Mouse (Mus musculus) megakaryocyte, embryonic 14.5 days (primary cell): ENCODE data around the gene Gm11938. TPM values are rescaled to one million over a fixed set of nuclear protein-coding genes. Genes with fewer than 3 reads are reported as not detected.
"Not testable (repeated sequence)": the region's sequence is repeated elsewhere in the genome, so short reads cannot be mapped to it uniquely, and the experiment has no call there.

Source experiments
- H3K27me3 ChIP-seq: replicated peaks from 2 replicates; pipeline ENCODE3; 2012; ENCODE audit warnings: inconsistent platforms
- H3K36me3 ChIP-seq: replicated peaks from 2 replicates; pipeline ENCODE3; 2012; ENCODE audit warnings: low read length, inconsistent platforms, mixed read lengths
- H3K4me1 ChIP-seq: 2 replicates; pipeline ENCODE4 v1.6.1; 2012; ENCODE audit warnings: inconsistent platforms
- H3K4me3 ChIP-seq: replicated peaks from 2 replicates; pipeline ENCODE3; 2012; ENCODE audit warnings: moderate library complexity, mild to moderate bottlenecking, inconsistent platforms
- H3K9me3 ChIP-seq: 2 replicates; pipeline ENCODE4 v1.6.1; 2012; ENCODE audit warnings: inconsistent platforms
- FLI1 ChIP-seq: IDR thresholded peaks from 2 replicates; pipeline ENCODE4 v1.6.1; 2012; ENCODE audit warnings: low read length, inconsistent platforms, mixed read lengths
- GATA1 ChIP-seq: IDR thresholded peaks from 3 replicates; pipeline ENCODE4 v1.6.1; 2012; ENCODE audit warnings: mixed read lengths, low read length, inconsistent platforms, borderline replicate concordance
- polyA plus RNA-seq: library from polyadenylated mRNA; stranded (reverse); fragments of >175 nt; gene quantifications from 2 replicates; pipeline ENCODE4 v1.2.3, GENCODE M21; 2012; ENCODE audit warnings: low replicate concordance; ENCODE audit not compliant: insufficient read depth

Gene Gm11938
- polyA plus RNA-seq = not detected in 2 replicates

DNA sequence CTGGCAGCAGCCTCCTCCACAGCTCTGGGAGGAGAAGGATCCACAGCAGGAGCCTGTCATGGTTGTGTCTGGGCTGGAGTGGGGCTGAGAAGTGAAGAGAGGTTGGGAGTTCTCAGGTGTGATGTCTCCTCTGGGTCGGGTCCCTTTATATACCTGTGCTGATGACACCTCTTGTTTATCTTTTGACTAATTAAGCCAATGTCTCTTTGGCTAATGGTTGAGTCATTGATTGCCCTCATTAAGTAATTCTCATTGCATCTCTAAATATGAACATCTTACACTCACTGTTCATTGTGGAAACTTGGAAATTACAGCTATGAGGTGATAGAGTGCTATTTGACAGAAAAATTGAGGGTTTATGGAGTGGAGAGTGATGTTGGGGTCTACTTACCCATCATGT lies at the start of gene Gm11938:
Gene Gm11938 (minus strand): TSS at position 101 of the 400 bp plus-strand sequence.
- not testable (repeated sequence) for H3K9me3 ChIP-seq, H3K36me3 ChIP-seq, H3K27me3 ChIP-seq, H3K4me3 ChIP-seq, H3K4me1 ChIP-seq

DNA sequence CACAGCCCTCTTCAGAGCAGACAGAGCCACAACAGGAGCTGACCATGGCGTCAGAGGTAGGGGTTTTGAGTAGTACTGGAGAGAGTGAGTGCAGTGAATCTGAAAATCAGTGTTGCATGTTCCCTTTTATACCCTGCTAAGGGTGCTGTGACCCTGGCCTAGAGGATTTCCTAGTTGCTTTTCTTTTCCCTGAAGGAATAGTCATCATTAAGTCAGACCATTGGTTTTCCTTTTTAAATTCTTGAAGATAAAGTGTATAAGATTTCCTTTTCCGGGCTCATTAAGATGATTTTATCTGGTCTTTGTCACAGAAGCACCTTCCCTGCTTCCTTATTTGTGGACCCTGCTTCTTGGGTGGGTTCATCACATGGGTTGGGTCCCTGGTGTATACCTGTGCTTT lies 47.0 kb upstream of the Gm11938 start, which contains the start of gene Gm11555:
Gene Gm11555 (minus strand): TSS at position 101 of the 400 bp plus-strand sequence.
- Histone ChIP-seq H3K27me3 (no peaks in the 10 kb centered on the region), H3K4me3 (no peak within 1 kb of the TSS), H3K36me3 (no peaks in the 10 kb centered on the region), H3K4me1 (no peaks in the 10 kb centered on the region), H3K9me3 (no peaks in the 10 kb centered on the region)
- TF ChIP-seq GATA1 = no peak

- H3K36me3 ChIP-seq = no peaks in the 10 kb centered on the region
- no peaks in the 10 kb centered on the region for H3K9me3 ChIP-seq
- no peaks in the 10 kb centered on the region for H3K4me1 ChIP-seq
- no peak overlapping the region for H3K4me3 ChIP-seq
- H3K27me3 ChIP-seq = no peaks in the 10 kb centered on the region
- TF ChIP-seq FLI1 (no peak), GATA1 (no peak)
These were observed 43.3 kb upstream of the Gm11938 start for GRCm38 (mm10) chr11:99646444-99646843.

DNA sequence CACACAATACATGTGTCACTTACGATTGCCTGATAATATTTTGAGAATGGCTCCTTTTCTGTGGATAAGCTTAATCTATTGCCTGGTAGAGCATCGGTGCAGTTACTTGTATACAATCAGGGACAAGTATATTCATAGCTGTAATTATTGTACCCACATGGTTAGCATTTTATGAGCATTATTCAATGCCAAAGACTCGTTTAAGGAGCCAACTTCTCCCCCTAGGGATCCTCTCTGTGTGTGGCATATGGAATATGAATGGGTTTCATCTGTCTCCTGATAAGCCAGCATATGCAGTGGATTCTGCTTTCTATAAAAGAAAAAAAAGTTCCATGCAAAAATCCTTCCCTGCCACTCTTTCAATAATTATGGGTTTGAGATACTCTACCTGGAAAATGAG lies 41.2 kb upstream of the Gm11938 start:
- Histone ChIP-seq H3K9me3 (no peaks in the 10 kb centered on the region), H3K36me3 (no peaks in the 10 kb centered on the region), H3K4me3 (no peak overlapping the region), H3K27me3 (no peaks in the 10 kb centered on the region), H3K4me1 (no peaks in the 10 kb centered on the region)
- TF ChIP-seq GATA1 (no peak), FLI1 (no peak)

DNA sequence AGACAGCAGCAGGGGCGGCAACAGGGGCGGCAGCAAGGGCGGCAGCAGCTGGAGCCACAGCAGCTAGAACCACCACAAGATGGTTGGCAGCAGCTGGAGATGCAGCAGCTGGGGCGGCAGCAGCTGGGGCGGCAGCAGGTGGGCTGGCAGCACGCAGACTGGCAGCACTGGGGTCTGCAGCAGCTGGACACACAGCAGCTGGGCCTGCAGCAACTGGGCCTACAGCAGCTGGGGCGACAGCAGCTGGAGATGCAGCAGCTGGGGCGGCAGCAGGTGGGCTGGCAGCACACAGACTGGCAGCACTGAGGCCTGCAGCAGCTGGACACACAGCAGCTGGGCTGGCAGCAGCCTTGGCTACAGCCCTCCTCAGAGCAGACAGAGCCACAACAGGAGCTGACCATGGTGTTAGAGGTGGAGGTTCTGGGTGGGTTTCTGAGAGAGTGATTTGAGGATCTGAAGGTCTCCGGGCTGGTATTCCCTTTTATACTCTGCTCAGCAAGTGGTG lies 40.6 kb upstream of the Gm11938 start, which contains the start of gene Krtap4-7:
Gene Krtap4-7 (minus strand): TSS at position 455 of the 505 bp plus-strand sequence.
- H3K4me1 ChIP-seq, H3K27me3 ChIP-seq, H3K9me3 ChIP-seq, H3K4me3 ChIP-seq, H3K36me3 ChIP-seq: not testable (repeated sequence)

DNA sequence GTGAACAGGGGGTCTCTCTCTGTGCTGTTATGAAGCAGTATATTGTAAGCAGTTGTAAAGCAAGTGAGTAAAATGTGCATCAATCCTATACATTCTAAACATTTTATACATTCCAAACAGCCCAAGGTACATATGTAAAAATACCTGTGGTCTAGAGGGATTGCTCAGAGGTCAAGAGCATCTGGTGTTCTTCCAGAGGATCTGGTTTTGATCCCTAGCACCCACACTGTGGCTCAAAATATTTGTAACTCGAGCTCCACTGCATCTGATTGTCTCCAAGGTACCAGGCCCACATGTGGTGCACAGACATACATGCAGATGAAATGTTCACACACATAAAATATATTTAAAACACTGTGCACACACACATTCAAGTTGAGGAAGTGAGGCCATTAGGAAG lies 37.8 kb upstream of the Gm11938 start:
- H3K4me3 ChIP-seq = no peak overlapping the region
- H3K4me1 ChIP-seq = no peaks in the 10 kb centered on the region
- H3K36me3 ChIP-seq = no peaks in the 10 kb centered on the region
- H3K9me3 ChIP-seq = no peaks in the 10 kb centered on the region
- H3K27me3 ChIP-seq = peaks cover 1% of the 10 kb centered on the region
- TF ChIP-seq GATA1 (no peak), FLI1 (no peak)

GRCm38 (mm10) chr11:99637086-99637485 lies 34.0 kb upstream of the Gm11938 start:
- H3K27me3 ChIP-seq = peaks cover 1% of the 10 kb centered on the region
- H3K4me3 ChIP-seq = no peak overlapping the region
- H3K9me3 ChIP-seq = no peaks in the 10 kb centered on the region
- no peaks in the 10 kb centered on the region for H3K4me1 ChIP-seq
- TF ChIP-seq FLI1 (no peak), GATA1 (no peak)
- H3K36me3 ChIP-seq = no peaks in the 10 kb centered on the region

DNA sequence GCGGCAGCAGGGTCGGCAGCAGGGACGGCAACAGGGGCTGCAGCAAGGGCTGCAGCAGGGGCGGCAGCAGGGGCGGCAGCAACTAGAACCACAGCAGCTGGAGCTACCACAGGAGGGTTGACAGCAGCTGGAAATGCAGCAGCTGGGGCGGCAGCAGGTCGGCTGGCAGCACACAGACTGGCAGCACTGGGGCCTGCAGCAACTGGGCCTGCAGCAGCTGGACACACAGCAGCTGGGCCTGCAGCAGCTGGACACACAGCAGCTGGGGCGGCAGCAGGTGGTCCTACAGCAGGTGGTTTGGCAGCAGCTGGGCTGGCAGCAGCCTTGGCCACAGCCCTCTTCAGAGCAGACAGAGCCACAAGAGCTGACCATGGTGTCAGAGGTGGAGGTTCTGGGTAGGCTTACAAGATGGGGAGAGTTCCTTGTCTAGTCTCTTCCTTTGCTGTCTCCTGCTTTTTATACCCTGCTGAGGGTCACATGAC lies 31.6 kb upstream of the Gm11938 start, which contains the start of gene Krtap4-2:
Gene Krtap4-2 (minus strand): TSS at position 432 of the 482 bp plus-strand sequence.
- Histone ChIP-seq H3K4me1 (no peaks in the 10 kb centered on the region), H3K9me3 (no peaks in the 10 kb centered on the region), H3K4me3 (no peak within 1 kb of the TSS), H3K27me3 (peaks cover 1% of the 10 kb centered on the region), H3K36me3 (no peaks in the 10 kb centered on the region)
- no peak for TF ChIP-seq GATA1
- no peak for TF ChIP-seq FLI1

DNA sequence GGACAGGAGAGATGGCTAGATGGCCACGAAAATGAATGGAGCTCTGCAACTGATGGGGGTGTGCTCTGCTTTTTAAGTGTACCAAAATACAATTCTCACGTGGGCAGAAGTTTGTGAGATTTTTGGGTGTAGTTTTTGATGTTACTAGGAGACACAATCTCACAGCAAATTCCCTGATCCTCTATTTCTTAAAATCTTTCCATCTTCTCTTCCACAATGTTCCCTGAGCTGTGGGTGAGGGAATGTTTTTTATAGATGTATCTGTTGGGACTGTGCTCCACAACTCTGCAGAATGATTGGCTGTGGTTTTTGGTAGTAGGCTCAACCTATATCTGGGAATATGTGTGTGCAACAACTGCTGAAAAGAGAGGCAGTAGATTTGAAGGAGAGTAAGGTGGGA lies 30.2 kb upstream of the Gm11938 start:
- no peaks in the 10 kb centered on the region for H3K27me3 ChIP-seq
- no peaks in the 10 kb centered on the region for H3K9me3 ChIP-seq

GRCm38 (mm10) chr11:99630890-99631289 lies 27.8 kb upstream of the Gm11938 start:
- no peaks in the 10 kb centered on the region for H3K27me3 ChIP-seq
- H3K4me3 ChIP-seq = no peak overlapping the region
- no peaks in the 10 kb centered on the region for H3K36me3 ChIP-seq
- TF ChIP-seq GATA1 (no peak), FLI1 (no peak)
- no peaks in the 10 kb centered on the region for H3K4me1 ChIP-seq
- H3K9me3 ChIP-seq = no peaks in the 10 kb centered on the region

More for the DNA sequence above, 30.2 kb upstream of the Gm11938 start:
- TF ChIP-seq FLI1 = no peak
- no peak for TF ChIP-seq GATA1
- Histone ChIP-seq H3K4me1 (no peaks in the 10 kb centered on the region), H3K36me3 (no peaks in the 10 kb centered on the region), H3K4me3 (no peak overlapping the region)

DNA sequence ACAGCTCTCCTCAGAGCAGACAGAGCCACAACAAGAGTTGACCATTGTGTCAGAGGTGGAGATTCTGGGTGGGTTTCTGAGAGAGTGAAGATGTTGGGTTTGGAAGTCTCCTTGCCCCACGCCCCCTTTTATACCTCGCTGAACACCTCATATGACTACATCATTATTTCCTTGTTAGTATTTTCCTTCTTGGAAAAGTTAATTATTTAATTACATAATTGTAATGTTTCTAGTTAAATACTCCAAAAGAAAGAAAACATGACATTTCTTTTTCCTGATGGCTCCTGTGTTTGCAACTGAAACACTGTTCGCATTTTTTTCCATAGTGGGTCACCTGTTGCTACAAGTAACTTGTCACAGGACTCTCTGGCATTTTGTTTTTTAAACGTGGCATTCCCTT lies 25.0 kb upstream of the Gm11938 start, which contains the start of gene Krtap4-1:
Gene Krtap4-1 (minus strand): TSS at position 101 of the 400 bp plus-strand sequence.
- TF ChIP-seq FLI1 (no peak), GATA1 (no peak)
- Histone ChIP-seq H3K4me3 (no peak within 1 kb of the TSS), H3K36me3 (no peaks in the 10 kb centered on the region), H3K9me3 (peaks cover 6% of the 10 kb centered on the region; the same call in 1 of the 2 replicates), H3K27me3 (no peaks in the 10 kb centered on the region), H3K4me1 (no peaks in the 10 kb centered on the region)
